Mouse (Mus musculus): ENCODE measurements at regions not wholly inside any gene's neighbourhood (a gene's known extent, or its start where the extent isn't known, plus 50 kb on each side); places are given as distances from the start of the nearest gene placed in this dataset.

GRCm38 (mm10) chr11:71410582-71410981, 180.0 kb upstream of the Nlrp1b start:
- Histone ChIP-seq H3K4me3 (ENCODE audit: control insufficient read depth in 1 of 2, insufficient read depth in 1 of 2, low read depth in 2 of 2, low read length in 2 of 2) (no peak overlapping the region), H3K36me3 (ENCODE audit: control insufficient read depth in 1 of 2, insufficient read depth in 2 of 2, low read length in 2 of 2) (no peaks in the 10 kb centered on the region), H3K9me3 (replicated peaks; ENCODE audit: insufficient read depth, low read length) (no peaks in the 10 kb centered on the region), H3K79me2 (ENCODE audit: control insufficient read depth, insufficient read depth, low read length, poor library complexity) (no peaks in the 10 kb centered on the region), H3K4me1 (ENCODE audit: control insufficient read depth in 1 of 2, insufficient read depth in 2 of 2, low read length in 2 of 2) (no peaks in the 10 kb centered on the region), H3K27ac (ENCODE audit: control insufficient read depth, low read depth, low read length) (no peak overlapping the region), H3K27me3 (ENCODE audit: control insufficient read depth in 1 of 2, insufficient read depth in 2 of 2, low read length in 2 of 2) (no peaks in the 10 kb centered on the region), H3K9ac (ENCODE audit: control insufficient read depth, low read depth, low read length, poor library complexity, severe bottlenecking) (no peak overlapping the region)
- no peak for TF ChIP-seq NELFE (IDR thresholded peaks at IDR 0.05; ENCODE audit: low read depth, low read length)
- TF ChIP-seq TCF12 (IDR thresholded peaks at IDR 0.05; ENCODE audit: low read depth, low read length) = no peak
- no peak for TF ChIP-seq MYC (IDR thresholded peaks at IDR 0.05; ENCODE audit: low read depth, low read length)
- TF ChIP-seq TAL1 (IDR thresholded peaks at IDR 0.05; ENCODE audit: low read length) = no peak
- no peak for TF ChIP-seq ZNF384 (IDR thresholded peaks at IDR 0.05; ENCODE audit: low read depth, low read length)
- DNase-seq (ENCODE audit: low read depth, low spot score) = no peak

GRCm38 (mm10) chr11:71411958-71412357, 181.4 kb upstream of the Nlrp1b start:
- Histone ChIP-seq H3K4me3 (ENCODE audit: control insufficient read depth in 1 of 2, insufficient read depth in 1 of 2, low read depth in 2 of 2, low read length in 2 of 2) (no peak overlapping the region), H3K9ac (ENCODE audit: control insufficient read depth, low read depth, low read length, poor library complexity, severe bottlenecking) (no peak overlapping the region), H3K9me3 (replicated peaks; ENCODE audit: insufficient read depth, low read length) (no peaks in the 10 kb centered on the region), H3K79me2 (ENCODE audit: control insufficient read depth, insufficient read depth, low read length, poor library complexity) (no peaks in the 10 kb centered on the region), H3K36me3 (ENCODE audit: control insufficient read depth in 1 of 2, insufficient read depth in 2 of 2, low read length in 2 of 2) (no peaks in the 10 kb centered on the region), H3K27me3 (ENCODE audit: control insufficient read depth in 1 of 2, insufficient read depth in 2 of 2, low read length in 2 of 2) (no peaks in the 10 kb centered on the region), H3K4me1 (ENCODE audit: control insufficient read depth in 1 of 2, insufficient read depth in 2 of 2, low read length in 2 of 2) (no peaks in the 10 kb centered on the region), H3K27ac (ENCODE audit: control insufficient read depth, low read depth, low read length) (no peak overlapping the region)
- TF ChIP-seq MAZ (IDR thresholded peaks at IDR 0.05; ENCODE audit: low read depth, low read length) (no peak), CHD1 (IDR thresholded peaks at IDR 0.05; ENCODE audit: low read depth, low read length) (no peak), USF1 (IDR thresholded peaks at IDR 0.05; ENCODE audit: low read depth, low read length) (no peak), USF2 (IDR thresholded peaks at IDR 0.05; ENCODE audit: borderline replicate concordance in 1 of 2, insufficient read depth in 1 of 2, low read depth in 1 of 2, low read length in 2 of 2) (no peak), SMC3 (IDR thresholded peaks at IDR 0.05; ENCODE audit: low read depth, low read length) (no peak), MAX (IDR thresholded peaks at IDR 0.05; ENCODE audit: low read length) (no peak), JUND (IDR thresholded peaks at IDR 0.05; ENCODE audit: low read depth, low read length) (no peak), ETS1 (IDR thresholded peaks at IDR 0.05; ENCODE audit: low read depth, low read length) (no peak), TCF12 (IDR thresholded peaks at IDR 0.05; ENCODE audit: low read depth, low read length) (no peak), BHLHE40 (IDR thresholded peaks at IDR 0.05; ENCODE audit: borderline replicate concordance, low read depth, low read length) (no peak), E2F4 (IDR thresholded peaks at IDR 0.05; ENCODE audit: borderline replicate concordance, low read depth, low read length) (no peak), ELF1 (IDR thresholded peaks at IDR 0.05; ENCODE audit: low read depth, low read length) (no peak), EP300 (IDR thresholded peaks at IDR 0.05; ENCODE audit: low read depth in 1 of 2, low read length in 2 of 2) (no peak), GABPA (IDR thresholded peaks at IDR 0.05; ENCODE audit: low read depth, low read length) (no peak), POLR2AphosphoS2 (IDR thresholded peaks at IDR 0.05; ENCODE audit: low read length) (no peak)
- no peak for DNase-seq (ENCODE audit: low read depth, low spot score)
